Mouse (Mus musculus): ENCODE measurements at regions not wholly inside any gene's neighbourhood (a gene's known extent, or its start where the extent isn't known, plus 50 kb on each side); places are given as distances from the start of the nearest gene placed in this dataset.
"Not testable (repeated sequence)": the region's sequence is repeated elsewhere in the genome, so short reads cannot be mapped to it uniquely, and the experiment has no call there.

GRCm38 (mm10) chr8:100072059-100072729 lies 655.9 kb upstream of the Cdh8 start:
- Histone ChIP-seq H3K27ac (ENCODE audit: low read length) (no peak overlapping the region), H3K9ac (ENCODE audit: low read length) (no peak overlapping the region), H3K4me2 (ENCODE audit: low read depth, low read length) (no peak overlapping the region), H3K4me1 (replicated peaks; ENCODE audit: control insufficient read depth, insufficient read depth, low read length) (no peaks in the 10 kb centered on the region), H3K4me3 (ENCODE audit: low read length) (no peak overlapping the region), H3K27me3 (ENCODE audit: control insufficient read depth, insufficient read depth, low read depth, low read length) (no peaks in the 10 kb centered on the region), H3K9me3 (ENCODE audit: control insufficient read depth, low read length) (no peaks in the 10 kb centered on the region), H3K36me3 (ENCODE audit: control insufficient read depth, insufficient read depth, low read length) (no peaks in the 10 kb centered on the region)
- 77% methylated on average over 5 of the region's 5 CpGs for WGBS
- no peak for ATAC-seq (ENCODE audit: low read depth)

- Histone ChIP-seq H3K4me2 (ENCODE audit: low read depth, low read length) (no peak overlapping the region), H3K27ac (ENCODE audit: low read length) (no peak overlapping the region), H3K4me1 (replicated peaks; ENCODE audit: control insufficient read depth, insufficient read depth, low read length) (no peaks in the 10 kb centered on the region), H3K9ac (ENCODE audit: low read length) (no peak overlapping the region), H3K27me3 (ENCODE audit: control insufficient read depth, insufficient read depth, low read depth, low read length) (no peaks in the 10 kb centered on the region), H3K36me3 (ENCODE audit: control insufficient read depth, insufficient read depth, low read length) (no peaks in the 10 kb centered on the region), H3K9me3 (ENCODE audit: control insufficient read depth, low read length) (no peaks in the 10 kb centered on the region), H3K4me3 (ENCODE audit: low read length) (no peak overlapping the region)
- WGBS: 31% methylated on average over 1 of the region's 1 CpGs
- peak; percentile 45; the same call in 1 of the 2 replicates for ATAC-seq (ENCODE audit: low read depth)
Observed at GRCm38 (mm10) chr8:100069761-100070160, 653.5 kb upstream of the Cdh8 start.

- H3K9ac ChIP-seq (ENCODE audit: low read length): no peak overlapping the region
- no peaks in the 10 kb centered on the region for H3K9me3 ChIP-seq (ENCODE audit: control insufficient read depth, low read length)
- H3K27me3 ChIP-seq (ENCODE audit: control insufficient read depth, insufficient read depth, low read depth, low read length): no peaks in the 10 kb centered on the region
- ATAC-seq (ENCODE audit: low read depth): peak; percentile 38; the same call in 1 of the 2 replicates
- H3K4me3 ChIP-seq (ENCODE audit: low read length): no peak overlapping the region
- H3K36me3 ChIP-seq (ENCODE audit: control insufficient read depth, insufficient read depth, low read length): no peaks in the 10 kb centered on the region
- WGBS: 41% methylated on average over 5 of the region's 5 CpGs
- no peak overlapping the region for H3K4me2 ChIP-seq (ENCODE audit: low read depth, low read length)
- H3K4me1 ChIP-seq (replicated peaks; ENCODE audit: control insufficient read depth, insufficient read depth, low read length): no peaks in the 10 kb centered on the region
- H3K27ac ChIP-seq (ENCODE audit: low read length): no peak overlapping the region
Observed at GRCm38 (mm10) chr8:100038931-100039330, 622.7 kb upstream of the Cdh8 start.

- WGBS: 64% methylated on average over 4 of the region's 4 CpGs
- H3K9me3 ChIP-seq (ENCODE audit: control insufficient read depth, low read length): no peaks in the 10 kb centered on the region
- H3K9ac ChIP-seq (ENCODE audit: low read length): no peak overlapping the region
- no peak overlapping the region for H3K27ac ChIP-seq (ENCODE audit: low read length)
- no peaks in the 10 kb centered on the region for H3K27me3 ChIP-seq (ENCODE audit: control insufficient read depth, insufficient read depth, low read depth, low read length)
- no peaks in the 10 kb centered on the region for H3K4me1 ChIP-seq (replicated peaks; ENCODE audit: control insufficient read depth, insufficient read depth, low read length)
- H3K4me2 ChIP-seq (ENCODE audit: low read depth, low read length): no peak overlapping the region
- H3K36me3 ChIP-seq (ENCODE audit: control insufficient read depth, insufficient read depth, low read length): no peaks in the 10 kb centered on the region
- no peak overlapping the region for H3K4me3 ChIP-seq (ENCODE audit: low read length)
- ATAC-seq (ENCODE audit: low read depth): no peak
Observed at GRCm38 (mm10) chr8:100034474-100034873, 618.2 kb upstream of the Cdh8 start.

GRCm38 (mm10) chr8:100030358-100030757 lies 614.1 kb upstream of the Cdh8 start:
- not testable (repeated sequence) for H3K4me1 ChIP-seq (replicated peaks; ENCODE audit: control insufficient read depth, insufficient read depth, low read length); H3K4me3 ChIP-seq (ENCODE audit: low read length); H3K4me2 ChIP-seq (ENCODE audit: low read depth, low read length); H3K27me3 ChIP-seq (ENCODE audit: control insufficient read depth, insufficient read depth, low read depth, low read length); H3K36me3 ChIP-seq (ENCODE audit: control insufficient read depth, insufficient read depth, low read length); H3K9me3 ChIP-seq (ENCODE audit: control insufficient read depth, low read length); H3K9ac ChIP-seq (ENCODE audit: low read length); H3K27ac ChIP-seq (ENCODE audit: low read length); ATAC-seq (ENCODE audit: low read depth)
- 94% methylated on average over 23 of the region's 23 CpGs for WGBS

GRCm38 (mm10) chr8:100015638-100016037 lies 599.4 kb upstream of the Cdh8 start:
- Histone ChIP-seq H3K9me3 (ENCODE audit: control insufficient read depth, low read length) (no peaks in the 10 kb centered on the region), H3K4me1 (replicated peaks; ENCODE audit: control insufficient read depth, insufficient read depth, low read length) (no peaks in the 10 kb centered on the region), H3K4me3 (ENCODE audit: low read length) (no peak overlapping the region), H3K27ac (ENCODE audit: low read length) (no peak overlapping the region), H3K27me3 (ENCODE audit: control insufficient read depth, insufficient read depth, low read depth, low read length) (no peaks in the 10 kb centered on the region), H3K36me3 (ENCODE audit: control insufficient read depth, insufficient read depth, low read length) (no peaks in the 10 kb centered on the region), H3K4me2 (ENCODE audit: low read depth, low read length) (no peak overlapping the region), H3K9ac (ENCODE audit: low read length) (no peak overlapping the region)
- WGBS: 92% methylated on average over 1 of the region's 1 CpGs
- ATAC-seq (ENCODE audit: low read depth): no peak

- Histone ChIP-seq H3K9ac (ENCODE audit: low read length) (no peak overlapping the region), H3K4me2 (ENCODE audit: low read depth, low read length) (no peak overlapping the region), H3K36me3 (ENCODE audit: control insufficient read depth, insufficient read depth, low read length) (no peaks in the 10 kb centered on the region), H3K4me3 (ENCODE audit: low read length) (no peak overlapping the region), H3K27ac (ENCODE audit: low read length) (no peak overlapping the region), H3K4me1 (replicated peaks; ENCODE audit: control insufficient read depth, insufficient read depth, low read length) (no peaks in the 10 kb centered on the region), H3K27me3 (ENCODE audit: control insufficient read depth, insufficient read depth, low read depth, low read length) (no peaks in the 10 kb centered on the region), H3K9me3 (ENCODE audit: control insufficient read depth, low read length) (no peaks in the 10 kb centered on the region)
- WGBS: 75% methylated on average over 1 of the region's 1 CpGs
- no peak for ATAC-seq (ENCODE audit: low read depth)
Observed at GRCm38 (mm10) chr8:99999554-99999953, 583.3 kb upstream of the Cdh8 start.

- no peak overlapping the region for H3K9ac ChIP-seq (ENCODE audit: low read length)
- no peak overlapping the region for H3K4me3 ChIP-seq (ENCODE audit: low read length)
- no peak overlapping the region for H3K4me2 ChIP-seq (ENCODE audit: low read depth, low read length)
- no peaks in the 10 kb centered on the region for H3K36me3 ChIP-seq (ENCODE audit: control insufficient read depth, insufficient read depth, low read length)
- H3K27ac ChIP-seq (ENCODE audit: low read length): no peak overlapping the region
- ATAC-seq (ENCODE audit: low read depth): no peak
- H3K9me3 ChIP-seq (ENCODE audit: control insufficient read depth, low read length): no peaks in the 10 kb centered on the region
- no peaks in the 10 kb centered on the region for H3K27me3 ChIP-seq (ENCODE audit: control insufficient read depth, insufficient read depth, low read depth, low read length)
- 59% methylated on average over 5 of the region's 5 CpGs for WGBS
- no peaks in the 10 kb centered on the region for H3K4me1 ChIP-seq (replicated peaks; ENCODE audit: control insufficient read depth, insufficient read depth, low read length)
Observed at GRCm38 (mm10) chr8:99983696-99984095, 567.4 kb upstream of the Cdh8 start.

- no peak overlapping the region for H3K9ac ChIP-seq (ENCODE audit: low read length)
- ATAC-seq (ENCODE audit: low read depth): no peak
- no peaks in the 10 kb centered on the region for H3K27me3 ChIP-seq (ENCODE audit: control insufficient read depth, insufficient read depth, low read depth, low read length)
- H3K36me3 ChIP-seq (ENCODE audit: control insufficient read depth, insufficient read depth, low read length): no peaks in the 10 kb centered on the region
- H3K4me1 ChIP-seq (replicated peaks; ENCODE audit: control insufficient read depth, insufficient read depth, low read length): no peaks in the 10 kb centered on the region
- no peak overlapping the region for H3K27ac ChIP-seq (ENCODE audit: low read length)
- H3K9me3 ChIP-seq (ENCODE audit: control insufficient read depth, low read length): no peaks in the 10 kb centered on the region
- H3K4me2 ChIP-seq (ENCODE audit: low read depth, low read length): no peak overlapping the region
- H3K4me3 ChIP-seq (ENCODE audit: low read length): no peak overlapping the region
Observed at GRCm38 (mm10) chr8:99954697-99955096, 538.4 kb upstream of the Cdh8 start.

GRCm38 (mm10) chr8:99953876-99954275 lies 537.6 kb upstream of the Cdh8 start:
- Histone ChIP-seq H3K27ac (ENCODE audit: low read length) (no peak overlapping the region), H3K4me2 (ENCODE audit: low read depth, low read length) (no peak overlapping the region), H3K36me3 (ENCODE audit: control insufficient read depth, insufficient read depth, low read length) (no peaks in the 10 kb centered on the region), H3K27me3 (ENCODE audit: control insufficient read depth, insufficient read depth, low read depth, low read length) (no peaks in the 10 kb centered on the region), H3K9ac (ENCODE audit: low read length) (no peak overlapping the region), H3K4me1 (replicated peaks; ENCODE audit: control insufficient read depth, insufficient read depth, low read length) (no peaks in the 10 kb centered on the region), H3K4me3 (ENCODE audit: low read length) (no peak overlapping the region), H3K9me3 (ENCODE audit: control insufficient read depth, low read length) (no peaks in the 10 kb centered on the region)
- no peak for ATAC-seq (ENCODE audit: low read depth)

Measured in lung, embryonic 16.5 days (tissue).